Mouse (Mus musculus) small intestine, adult 2 months (tissue): ENCODE results near the gene Bend4.

ENCODE experiments used
- CTCF ChIP-seq: fragments of 200-500 bp; IDR thresholded peaks from 2 replicates; pipeline ENCODE4 v1.5.1; 2012; ENCODE audit warnings: low read depth, mild to moderate bottlenecking, control low read depth, inconsistent platforms, low read length, moderate library complexity, mixed read lengths; ENCODE audit not compliant: insufficient replicate concordance, insufficient read length; ENCODE audit errors: extremely low read depth
- POLR2A ChIP-seq: fragments of 200-500 bp; IDR thresholded peaks from 2 replicates; pipeline ENCODE4 v1.6.1; 2012; ENCODE audit warnings: low read depth, mild to moderate bottlenecking, control low read depth, inconsistent platforms, low read length, moderate library complexity

DNA sequence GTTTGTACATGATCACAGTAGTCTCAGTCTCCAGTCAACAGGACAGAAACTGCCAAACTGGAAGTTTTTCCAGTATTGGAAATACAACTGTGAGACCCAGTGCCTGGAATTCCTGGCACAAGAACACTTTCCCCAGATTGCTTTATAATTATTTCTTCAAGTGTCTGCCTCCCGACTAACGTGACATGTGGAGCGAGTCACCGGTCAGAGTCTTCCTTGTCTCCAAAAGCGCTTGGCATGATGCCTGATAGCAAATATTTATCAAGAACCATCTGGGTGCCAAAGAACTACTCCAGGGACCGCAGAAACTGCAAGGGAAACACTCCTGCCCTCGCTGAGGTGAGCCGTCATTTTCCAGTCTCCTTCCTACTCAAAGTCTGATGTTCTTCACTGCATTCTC is 45.6 kb upstream of the Bend4 start:
- TF ChIP-seq POLR2A (no peak), CTCF (no peak)
